Mouse (Mus musculus) forebrain, embryonic 14.5 days (tissue): Measurements from ENCODE around the gene Asic3. TPM values are rescaled to one million over a fixed set of nuclear protein-coding genes. Genes with fewer than 3 reads are reported as not detected.
"Not testable (repeated sequence)": the region's sequence is repeated elsewhere in the genome, so short reads cannot be mapped to it uniquely, and the experiment has no call there.

ENCODE experiments used
- ATAC-seq: fragments of 200-750 bp; cut with Nextera tagmentation; 2 replicates; pipeline ENCODE4 v1.8.0; 2017; ENCODE audit warnings: mild to moderate bottlenecking, moderate library complexity
- DNase-seq: peaks from one replicate; pipeline ENCODE4 v3.0.0-alpha.2; 2015; ENCODE audit warnings: low spot score
- H3K27ac ChIP-seq: fragments of 300-500 bp; sonication (generic); 2 replicates; pipeline ENCODE4 v1.5.1; 2014; ENCODE audit warnings: low read depth, mild to moderate bottlenecking, control low read depth, low read length, moderate library complexity
- H3K27me3 ChIP-seq: fragments of 300-500 bp; sonication (generic); replicated peaks from 2 replicates; pipeline ENCODE4 v1.6.1; 2014; ENCODE audit warnings: low read length, control low read depth, mixed read lengths; ENCODE audit not compliant: control insufficient read depth, insufficient read depth
- H3K36me3 ChIP-seq: fragments of 300-500 bp; sonication (generic); 2 replicates; pipeline ENCODE4 v1.6.1; 2014; ENCODE audit warnings: low read length, control low read depth; ENCODE audit not compliant: control insufficient read depth, insufficient read depth
- H3K4me1 ChIP-seq: fragments of 300-500 bp; sonication (generic); 2 replicates; pipeline ENCODE4 v1.6.1; 2014; ENCODE audit warnings: antibody characterized with exemption, low read length, control low read depth; ENCODE audit not compliant: control insufficient read depth, insufficient read depth
- H3K4me2 ChIP-seq: fragments of 300-500 bp; sonication (generic); 2 replicates; pipeline ENCODE4 v1.6.1; 2014; ENCODE audit warnings: mild to moderate bottlenecking, control low read depth, low read length
- H3K4me3 ChIP-seq: fragments of 300-500 bp; sonication (generic); 2 replicates; pipeline ENCODE4 v1.5.1; 2014; ENCODE audit warnings: low read depth, low read length, control low read depth
- H3K9ac ChIP-seq: fragments of 300-500 bp; sonication (generic); 2 replicates; pipeline ENCODE4 v1.6.1; 2014; ENCODE audit warnings: mild to moderate bottlenecking, low read length, control low read depth, moderate library complexity
- H3K9me3 ChIP-seq: fragments of 300-500 bp; sonication (generic); replicated peaks from 2 replicates; pipeline ENCODE4 v1.6.1; 2016; ENCODE audit warnings: low read length, control low read depth, mixed read lengths; ENCODE audit not compliant: control insufficient read depth
- WGBS: fragments of 180-500 bp; shearing (Covaris S2); extraction: QIAGEN DNeasy Blood & Tissue Kit; methylation state at CpG from one replicate; pipeline ENCODE4 v1.1.7; 2014; 5-methylcytosine and 5-hydroxymethylcytosine counted together
- polyA plus RNA-seq: library from polyadenylated mRNA; unstranded; fragments of >200 nt; fragmentation: Nextera tagmentation; extraction: Ambion mirVana; gene quantifications from 2 replicates; pipeline ENCODE4 v1.2.1, GENCODE M21; 2014

The Asic3 gene
- polyA plus RNA-seq, 1 experiment from 2014 or later: not detected

- DNase-seq: peak; percentile 82
- no peaks in the 10 kb centered on the region for H3K4me1 ChIP-seq
- WGBS: 19% methylated on average over 7 of the region's 7 CpGs
Measured at GRCm38 (mm10) chr5:24393392-24393997, 19.7 kb upstream of the Asic3 start, which contains the start of gene Abcb8. Gene Abcb8 (plus strand): TSS chr5:24393663.

DNA sequence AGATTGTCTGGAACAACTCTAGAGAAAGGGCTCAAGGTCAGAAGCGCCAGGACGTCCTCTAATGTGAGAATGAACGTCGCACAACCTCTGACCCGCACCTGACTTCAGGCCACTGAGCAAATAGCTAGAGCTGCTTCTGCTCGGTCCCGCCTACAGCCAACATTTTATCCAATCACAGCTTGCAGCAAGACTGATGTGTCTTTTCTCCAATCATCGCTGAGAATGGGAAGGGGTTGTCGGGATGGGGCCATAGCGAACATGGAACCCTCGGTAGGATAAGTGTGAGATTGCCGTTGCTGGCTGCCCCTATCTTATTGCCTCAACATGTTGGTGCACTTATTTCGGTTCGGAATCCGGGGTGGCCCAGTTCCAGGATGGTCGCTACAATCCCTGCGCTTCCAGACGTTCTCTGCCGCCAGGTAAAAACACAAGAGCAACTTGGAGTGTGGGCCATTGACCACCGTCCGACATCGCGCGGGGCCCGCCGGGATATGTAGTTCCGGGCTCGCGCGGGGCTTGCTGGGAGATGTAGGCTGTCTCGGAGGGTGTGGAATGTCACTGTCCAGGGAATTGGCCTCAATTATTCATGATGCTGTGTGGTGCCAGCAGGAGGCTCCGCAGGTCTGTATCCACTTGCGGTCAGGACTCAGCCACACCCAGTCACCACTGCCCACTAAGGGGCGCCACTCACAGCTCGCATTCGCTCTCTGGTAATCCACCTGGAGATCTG lies 18.9 kb upstream of the Asic3 start:
- WGBS: under 1% methylated on average over 36 of the region's 36 CpGs
- peak overlapping the region; percentile 58 for H3K4me3 ChIP-seq
- H3K4me2 ChIP-seq: peak overlapping the region; percentile 58
- no peaks in the 10 kb centered on the region for H3K36me3 ChIP-seq
- no peaks in the 10 kb centered on the region for H3K9me3 ChIP-seq
- 0 out of 2 replicates have a peak, but pooled peaks cover under 1% of the 10 kb centered on the region for H3K27me3 ChIP-seq
- H3K9ac ChIP-seq: peak overlapping the region; percentile 68
- DNase-seq (peak; percentile 98), ATAC-seq (peak; percentile 98)
- H3K27ac ChIP-seq: peak overlapping the region; percentile 84
- H3K4me1 ChIP-seq: no peaks in the 10 kb centered on the region

More at GRCm38 (mm10) chr5:24393392-24393997, 19.7 kb upstream of the Asic3 start, which contains the start of gene Abcb8:
- Histone ChIP-seq H3K27ac (peak within 1 kb of the TSS; percentile 84), H3K9ac (peak within 1 kb of the TSS; percentile 68), H3K4me2 (peak within 1 kb of the TSS; percentile 58), H3K36me3 (no peaks in the 10 kb centered on the region), H3K27me3 (peaks cover 8% of the 10 kb centered on the region; the same call in 1 of the 2 replicates), H3K4me3 (peak within 1 kb of the TSS; percentile 58), H3K9me3 (no peaks in the 10 kb centered on the region)
- ATAC-seq: no peak

DNA sequence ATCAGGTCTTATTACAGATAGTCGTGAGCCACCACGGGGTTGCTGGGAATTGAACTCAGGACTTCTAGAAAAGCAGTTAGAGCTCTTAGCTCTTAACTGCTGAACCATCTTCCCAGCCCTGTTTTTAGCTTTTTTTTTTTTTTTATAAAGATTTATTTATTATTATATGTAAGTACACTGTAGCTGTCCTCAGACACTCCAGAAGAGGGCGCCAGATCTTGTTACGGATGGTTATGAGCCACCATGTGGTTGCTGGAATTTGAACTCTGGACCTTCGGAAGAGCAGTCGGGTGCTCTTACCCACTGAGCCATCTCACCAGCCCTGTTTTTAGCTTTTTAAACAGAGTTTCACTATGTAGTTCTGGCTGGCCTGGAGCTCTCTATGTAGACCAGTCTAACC lies 16.9 kb upstream of the Asic3 start:
- H3K4me1 ChIP-seq, DNase-seq, H3K4me3 ChIP-seq, H3K9ac ChIP-seq, H3K4me2 ChIP-seq, H3K27ac ChIP-seq, ATAC-seq, H3K9me3 ChIP-seq, H3K27me3 ChIP-seq: not testable (repeated sequence)
- 94% methylated on average over 6 of the region's 6 CpGs for WGBS
- H3K36me3 ChIP-seq: 0 out of 2 replicates have a peak, but pooled peaks cover 12% of the 10 kb centered on the region

DNA sequence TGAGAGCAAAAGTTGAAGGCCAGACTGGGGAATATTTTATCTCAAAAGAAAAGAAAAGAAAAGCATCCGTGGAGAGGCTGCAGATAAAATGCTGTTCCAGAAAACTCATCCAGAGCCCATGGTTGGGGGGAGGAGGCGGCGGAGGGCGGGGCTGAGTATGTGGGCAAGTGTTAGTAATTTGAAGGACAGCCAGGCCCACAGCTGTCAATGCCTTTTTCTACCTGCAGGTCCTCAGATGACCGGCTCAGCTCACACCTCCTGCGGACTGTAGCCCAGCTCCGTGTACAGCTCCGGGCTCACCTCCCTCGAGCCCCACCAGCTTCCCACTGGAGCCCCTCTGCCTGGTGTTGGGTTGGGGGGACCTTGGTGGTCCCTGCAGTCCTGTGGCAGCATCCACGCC lies 13.5 kb upstream of the Asic3 start:
- 86% methylated on average over 10 of the region's 10 CpGs for WGBS
- Histone ChIP-seq H3K4me2 (no peak overlapping the region), H3K9me3 (no peaks in the 10 kb centered on the region), H3K27me3 (no peaks in the 10 kb centered on the region), H3K4me3 (no peak overlapping the region), H3K4me1 (no peaks in the 10 kb centered on the region), H3K9ac (no peak overlapping the region), H3K36me3 (peaks cover 38% of the 10 kb centered on the region; the same call in 1 of the 2 replicates), H3K27ac (no peak overlapping the region)
- no peak for ATAC-seq
- no peak for DNase-seq

GRCm38 (mm10) chr5:24400362-24400761 lies 12.8 kb upstream of the Asic3 start:
- Histone ChIP-seq H3K27me3 (no peaks in the 10 kb centered on the region), H3K4me3 (no peak overlapping the region), H3K9me3 (no peaks in the 10 kb centered on the region), H3K4me2 (no peak overlapping the region), H3K4me1 (no peaks in the 10 kb centered on the region), H3K27ac (no peak overlapping the region), H3K9ac (no peak overlapping the region), H3K36me3 (peaks cover 38% of the 10 kb centered on the region; the same call in 1 of the 2 replicates)
- DNase-seq (no peak), ATAC-seq (no peak)
- 87% methylated on average over 11 of the region's 11 CpGs for WGBS

GRCm38 (mm10) chr5:24400911-24401605 lies 12.1 kb upstream of the Asic3 start:
- ATAC-seq: no peak
- H3K36me3 ChIP-seq: peaks cover 38% of the 10 kb centered on the region
- 94% methylated on average over 5 of the region's 5 CpGs for WGBS

GRCm38 (mm10) chr5:24401969-24402368 lies 11.2 kb upstream of the Asic3 start:
- H3K4me2 ChIP-seq: no peak overlapping the region
- peaks cover 45% of the 10 kb centered on the region for H3K36me3 ChIP-seq
- WGBS: 74% methylated on average over 9 of the region's 9 CpGs
- H3K9me3 ChIP-seq: no peaks in the 10 kb centered on the region
- no peak for ATAC-seq
- no peak for DNase-seq
- H3K9ac ChIP-seq: no peak overlapping the region
- H3K4me3 ChIP-seq: no peak overlapping the region
- no peaks in the 10 kb centered on the region for H3K4me1 ChIP-seq
- no peaks in the 10 kb centered on the region for H3K27me3 ChIP-seq
- no peak overlapping the region for H3K27ac ChIP-seq

More at GRCm38 (mm10) chr5:24400911-24401605, 12.1 kb upstream of the Asic3 start:
- no peaks in the 10 kb centered on the region for H3K27me3 ChIP-seq
- H3K4me3 ChIP-seq: no peak overlapping the region
- DNase-seq: no peak
- no peak overlapping the region for H3K27ac ChIP-seq
- H3K9ac ChIP-seq: no peak overlapping the region
- H3K9me3 ChIP-seq: no peaks in the 10 kb centered on the region
- H3K4me2 ChIP-seq: no peak overlapping the region
- H3K4me1 ChIP-seq: no peaks in the 10 kb centered on the region

DNA sequence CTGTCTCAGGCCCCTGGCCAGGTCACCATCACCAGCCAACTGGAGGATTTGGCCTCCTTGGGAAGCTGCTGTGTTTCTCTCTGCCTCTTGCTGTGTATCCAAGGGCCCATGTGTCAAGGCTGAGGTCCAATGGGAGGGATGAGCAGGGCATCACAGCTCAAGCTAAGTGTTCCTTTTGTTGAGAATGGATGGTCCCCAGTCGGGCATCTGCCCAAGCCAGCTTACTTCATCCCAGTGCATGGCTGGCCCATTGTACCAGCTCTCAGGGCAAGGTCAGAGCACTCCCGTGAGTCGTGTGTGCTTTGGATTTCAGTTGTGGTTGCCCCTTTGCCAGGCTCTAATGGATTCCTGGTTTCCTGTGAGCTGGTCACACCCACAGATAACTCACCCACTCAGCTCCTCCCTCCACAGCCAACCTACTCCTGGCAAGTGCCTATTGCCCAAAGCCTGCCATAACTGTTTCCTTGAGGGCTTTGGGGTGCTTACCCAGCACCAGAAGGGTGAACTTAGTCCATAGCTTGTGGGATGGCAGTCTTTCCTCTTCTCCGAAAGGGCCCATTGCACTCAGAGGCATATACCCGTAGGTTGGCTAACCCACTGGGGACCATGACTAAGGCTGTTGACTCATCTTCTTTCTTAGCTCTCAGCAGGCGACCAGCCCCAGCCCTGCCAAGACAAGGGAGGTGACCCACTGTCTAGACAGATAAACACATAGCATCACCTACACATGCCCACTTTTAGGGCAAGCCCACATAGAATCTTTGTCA lies 8.4 kb upstream of the Asic3 start:
- H3K27ac ChIP-seq: no peak overlapping the region
- H3K27me3 ChIP-seq: no peaks in the 10 kb centered on the region
- no peaks in the 10 kb centered on the region for H3K4me1 ChIP-seq
- no peak overlapping the region for H3K4me3 ChIP-seq
- H3K4me2 ChIP-seq: no peak overlapping the region
- peaks cover 49% of the 10 kb centered on the region for H3K36me3 ChIP-seq
- DNase-seq (no peak), ATAC-seq (no peak)
- H3K9ac ChIP-seq: no peak overlapping the region
- H3K9me3 ChIP-seq: no peaks in the 10 kb centered on the region
- 86% methylated on average over 6 of the region's 6 CpGs for WGBS
